In genomic region chr10:60952495-60952894, GRCm38 (mm10) we compare ENCODE assay signal across 22 mouse cellular contexts.
A peak's percentile ranks its signal among the peaks of the same experiment; 100 is the strongest.
DNase-seq lines count a peak whose midpoint lies in the region; ATAC-seq and TF ChIP-seq lines count a peak whose summit lies in the region.
"Had no signal": no experiment of that assay in that cellular context is flagged by ENCODE, and none has a peak within 500 bp of the region (broad histone marks: within the 10 kb centered on the region; RNA-seq: fewer than 3 reads in every experiment).

No protein-coding gene starts in this region.

- 0 out of 2 replicates have a peak overlapping the region, but pooled peaks have one; percentile 24 for H3K9ac ChIP-seq in hindbrain, embryonic 13.5 days
- H3K9ac ChIP-seq in hindbrain, postnatal 0 days (replicated peaks; ENCODE audit: low read length): no peak overlapping the region
- H3K9ac ChIP-seq in forebrain, embryonic 13.5 days: no peak overlapping the region
- H3K9ac ChIP-seq: limb, embryonic 15.5 days had no signal

- DNase-seq in hindbrain, postnatal 0 days (ENCODE audit: low spot score): no peak
- peak; percentile 49 for DNase-seq in ZHBTc4 (ENCODE audit: low read depth, low spot score)
- DNase-seq in embryonic facial prominence, embryonic 10.5 days (ENCODE audit: low spot score): peak; percentile 46
- DNase-seq in ovary, postnatal 14 days (ENCODE audit: low spot score): no peak
- DNase-seq in heart, postnatal 25 days (ENCODE audit: low spot score): no peak
- no peak for DNase-seq in gastrocnemius, postnatal 36 days
- DNase-seq: adrenal gland, postnatal 25 days; cerebellum, adult 18-20 months; cerebellum, postnatal 25 days; embryo, embryonic 11 days; gastrocnemius, adult 2 months; kidney, adult 18-20 months; kidney, postnatal 4 days; layer of hippocampus, adult 9-11 months; right cerebral cortex, postnatal 25 days; spleen, adult 18-20 months had no signal

- TF ChIP-seq CTCF in hindbrain, postnatal 0 days (IDR thresholded peaks at IDR 0.05; ENCODE audit: low read depth): no peak

- no peak overlapping the region for H3K27ac ChIP-seq in hindbrain, embryonic 13.5 days
- no peak overlapping the region for H3K27ac ChIP-seq in hindbrain, postnatal 0 days
- H3K27ac ChIP-seq in embryonic facial prominence, embryonic 10.5 days (replicated peaks): no peak overlapping the region
- no peak overlapping the region for H3K27ac ChIP-seq in forebrain, embryonic 13.5 days
- H3K27ac ChIP-seq: gastrocnemius, adult 2 months; heart, embryonic 10.5 days; limb, embryonic 15.5 days; macrophage had no signal

- H3K36me3 ChIP-seq in hindbrain, embryonic 13.5 days: no peaks in the 10 kb centered on the region
- H3K36me3 ChIP-seq in hindbrain, postnatal 0 days (ENCODE audit: insufficient read depth, low read length): no peaks in the 10 kb centered on the region
- H3K36me3 ChIP-seq in embryonic facial prominence, embryonic 10.5 days (replicated peaks): no peaks in the 10 kb centered on the region
- H3K36me3 ChIP-seq in forebrain, embryonic 13.5 days (ENCODE audit: poor library complexity, severe bottlenecking): no peaks in the 10 kb centered on the region
- H3K36me3 ChIP-seq: heart, embryonic 10.5 days; limb, embryonic 15.5 days had no signal

- H3K27me3 ChIP-seq in hindbrain, embryonic 13.5 days: peaks cover 10% of the 10 kb centered on the region; the same call in 1 of the 2 replicates
- no peaks in the 10 kb centered on the region for H3K27me3 ChIP-seq in hindbrain, postnatal 0 days (ENCODE audit: insufficient read depth, low read length)
- H3K27me3 ChIP-seq in embryonic facial prominence, embryonic 10.5 days (replicated peaks; ENCODE audit: low read depth, poor library complexity, severe bottlenecking): peaks cover 27% of the 10 kb centered on the region
- 0 out of 2 replicates have a peak, but pooled peaks cover 2% of the 10 kb centered on the region for H3K27me3 ChIP-seq in forebrain, embryonic 13.5 days
- H3K27me3 ChIP-seq: limb, embryonic 15.5 days had no signal

- no peak overlapping the region for H3K4me2 ChIP-seq in hindbrain, embryonic 13.5 days
- no peak overlapping the region for H3K4me2 ChIP-seq in hindbrain, postnatal 0 days (ENCODE audit: low read depth, low read length)
- H3K4me2 ChIP-seq in forebrain, embryonic 13.5 days: peak overlapping the region; percentile 4; the same call in 1 of the 2 replicates
- H3K4me2 ChIP-seq: limb, embryonic 15.5 days had no signal

- no peaks in the 10 kb centered on the region for H3K9me3 ChIP-seq in hindbrain, embryonic 13.5 days
- no peaks in the 10 kb centered on the region for H3K9me3 ChIP-seq in hindbrain, postnatal 0 days (ENCODE audit: low read length)
- no peaks in the 10 kb centered on the region for H3K9me3 ChIP-seq in embryonic facial prominence, embryonic 10.5 days
- no peaks in the 10 kb centered on the region for H3K9me3 ChIP-seq in forebrain, embryonic 13.5 days (replicated peaks)
- H3K9me3 ChIP-seq: heart, embryonic 10.5 days; limb, embryonic 15.5 days had no signal

- H3K4me1 ChIP-seq in hindbrain, embryonic 13.5 days (replicated peaks): peaks cover 21% of the 10 kb centered on the region
- peaks cover 4% of the 10 kb centered on the region; the same call in 1 of the 2 replicates for H3K4me1 ChIP-seq in hindbrain, postnatal 0 days (ENCODE audit: insufficient read depth, low read length)
- peaks cover 24% of the 10 kb centered on the region for H3K4me1 ChIP-seq in embryonic facial prominence, embryonic 10.5 days
- H3K4me1 ChIP-seq in forebrain, embryonic 13.5 days: peaks cover 17% of the 10 kb centered on the region

- intact Hi-C loops in heart, postnatal 25 days (cut with DNase I): no loop called here
- intact Hi-C loops in gastrocnemius, postnatal 36 days (cut with DNase I): no loop called here

- H3K4me3 ChIP-seq in hindbrain, embryonic 13.5 days: no peak overlapping the region
- no peak overlapping the region for H3K4me3 ChIP-seq in hindbrain, postnatal 0 days (ENCODE audit: low read length)
- no peak overlapping the region for H3K4me3 ChIP-seq in embryonic facial prominence, embryonic 10.5 days
- H3K4me3 ChIP-seq in forebrain, embryonic 13.5 days: no peak overlapping the region
- H3K4me3 ChIP-seq: erythroblast, embryonic 14.5 days; gastrocnemius, adult 2 months; heart, embryonic 10.5 days; limb, embryonic 15.5 days had no signal

- 13% methylated on average over 7 of the region's 7 CpGs for WGBS in hindbrain, embryonic 13.5 days
- WGBS in hindbrain, postnatal 0 days: 15% methylated on average over 7 of the region's 7 CpGs
- WGBS in embryonic facial prominence, embryonic 10.5 days: 10% methylated on average over 7 of the region's 7 CpGs
- 5% methylated on average over 7 of the region's 7 CpGs for WGBS in forebrain, embryonic 13.5 days

- no peak for ATAC-seq in hindbrain, embryonic 13.5 days (ENCODE audit: low FRiP score)
- no peak for ATAC-seq in hindbrain, postnatal 0 days
- ATAC-seq in forebrain, embryonic 13.5 days: peak; percentile 59

Comparison
In these comparisons a context has a peak if more than half of its experiments do, and no peak if none do; other contexts are left out.
1. DNase-seq: peak in ZHBTc4 (single experiment) and embryonic facial prominence, embryonic 10.5 days (single experiment); none in hindbrain, postnatal 0 days (single experiment), ovary, postnatal 14 days (single experiment), heart, postnatal 25 days (single experiment) and gastrocnemius, postnatal 36 days (0 of 2).